Mouse (Mus musculus): ENCODE data around the gene Tprn. TPM values are rescaled to one million over a fixed set of nuclear protein-coding genes. Genes with fewer than 3 reads are reported as not detected.
"Not testable (repeated sequence)": the region's sequence is repeated elsewhere in the genome, so short reads cannot be mapped to it uniquely, and the experiment has no call there.

The Tprn gene
- polyA plus RNA-seq, 1 experiment from 2014 or later = 20.7 TPM

- no peak for ATAC-seq
- Histone ChIP-seq H3K4me1 (replicated peaks) (peaks cover 18% of the 10 kb centered on the region), H3K27ac (no peak overlapping the region), H3K9ac (no peak overlapping the region), H3K27me3 (replicated peaks) (peaks cover 6% of the 10 kb centered on the region), H3K36me3 (no peaks in the 10 kb centered on the region), H3K9me3 (no peaks in the 10 kb centered on the region), H3K4me3 (replicated peaks) (no peak overlapping the region), H3K4me2 (replicated peaks) (no peak overlapping the region)
- 96% methylated on average over 3 of the region's 3 CpGs for WGBS
These were observed 22.7 kb upstream of the Tprn start for GRCm38 (mm10) chr2:25239766-25240165.

DNA sequence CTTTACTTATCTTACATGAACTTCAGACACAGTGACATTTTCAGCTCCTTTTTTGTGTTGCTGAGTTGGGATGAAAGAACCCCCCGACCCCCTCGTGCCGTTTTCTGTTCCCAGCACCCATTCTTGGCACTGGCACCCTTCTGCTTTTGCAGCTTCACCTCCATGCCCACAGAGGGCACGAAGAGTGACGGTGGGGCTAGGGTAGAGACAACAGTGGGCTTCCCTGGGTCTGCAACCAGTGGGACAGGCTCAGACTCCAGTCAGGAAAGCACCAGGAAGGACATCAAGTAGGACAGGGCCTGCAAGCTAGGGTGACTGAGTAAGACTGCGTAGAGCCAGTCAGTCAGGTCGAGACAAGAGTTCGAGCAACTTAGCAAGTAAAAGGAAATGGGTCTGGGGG is 22.1 kb upstream of the Tprn start:
- 51% methylated on average over 8 of the region's 8 CpGs for WGBS
- Histone ChIP-seq H3K9ac (0 out of 2 replicates have a peak overlapping the region, but pooled peaks have one; percentile 15), H3K4me3 (replicated peaks) (peak overlapping the region; percentile 55), H3K4me2 (replicated peaks) (peak overlapping the region; percentile 97), H3K27ac (peak overlapping the region; percentile 72; the same call in 1 of the 2 replicates), H3K9me3 (no peaks in the 10 kb centered on the region), H3K27me3 (replicated peaks) (peaks cover 6% of the 10 kb centered on the region), H3K36me3 (no peaks in the 10 kb centered on the region), H3K4me1 (replicated peaks) (peaks cover 18% of the 10 kb centered on the region)
- ATAC-seq = peak; percentile 10; the same call in 1 of the 2 replicates

DNA sequence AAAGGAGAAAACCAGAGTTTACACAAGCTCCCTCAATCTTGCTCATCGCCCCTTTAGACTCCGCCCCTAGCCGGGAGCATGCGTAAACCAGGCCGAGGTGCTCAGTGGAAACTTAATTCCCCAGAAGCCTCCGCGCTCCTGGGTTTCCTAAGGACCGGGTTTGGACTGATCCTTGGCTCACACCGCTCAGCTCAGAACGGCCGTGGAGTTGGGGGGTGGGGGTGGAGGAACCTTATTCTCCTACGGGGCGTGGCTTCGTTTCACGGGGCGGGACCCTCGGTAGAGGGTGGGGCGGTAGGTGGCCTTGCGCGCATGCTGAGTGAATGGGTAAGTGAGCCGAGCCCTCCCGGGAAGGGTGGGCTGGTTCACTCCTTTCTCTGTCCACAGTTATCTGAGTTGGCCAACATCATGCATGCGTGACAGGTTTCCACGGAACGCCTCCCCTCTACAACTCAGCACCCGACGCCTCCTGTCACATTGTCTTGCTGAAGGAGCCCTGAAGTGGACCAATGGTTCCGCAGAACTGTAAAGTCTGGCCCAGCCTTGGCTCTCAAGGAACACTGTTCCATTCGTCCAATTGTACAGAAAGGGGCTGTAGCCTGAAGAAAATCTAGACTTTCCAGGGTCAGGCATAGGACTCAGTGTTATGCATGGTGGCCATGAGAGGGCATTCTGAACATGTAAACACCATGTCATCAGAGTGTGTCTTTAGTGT is 21.5 kb upstream of the Tprn start:
- 2% methylated on average over 29 of the region's 29 CpGs for WGBS

DNA sequence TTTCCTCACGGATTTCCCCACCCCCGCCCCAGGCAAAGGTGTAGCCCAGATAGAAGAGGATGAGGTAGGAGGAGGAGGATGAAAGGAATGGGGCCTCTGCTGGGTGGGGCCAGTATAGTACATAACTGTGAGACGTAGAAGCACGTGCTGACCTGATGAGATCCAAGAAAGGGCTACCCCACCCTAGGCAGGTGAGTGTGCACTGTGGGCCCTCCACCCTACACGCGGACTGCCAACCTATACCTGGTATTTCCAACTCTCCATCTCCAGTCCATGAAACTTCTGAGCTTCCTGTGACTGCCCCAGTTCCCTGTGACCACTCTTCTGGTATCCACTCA is 21.0 kb upstream of the Tprn start:
- Histone ChIP-seq H3K9me3 (no peaks in the 10 kb centered on the region), H3K4me2 (replicated peaks) (peak overlapping the region; percentile 97), H3K27me3 (replicated peaks) (peaks cover 6% of the 10 kb centered on the region), H3K9ac (peak overlapping the region; percentile 57; the same call in 1 of the 2 replicates), H3K4me1 (replicated peaks) (peaks cover 20% of the 10 kb centered on the region), H3K27ac (peak overlapping the region; percentile 72; the same call in 1 of the 2 replicates), H3K36me3 (no peaks in the 10 kb centered on the region), H3K4me3 (replicated peaks) (peak overlapping the region; percentile 55)
- ATAC-seq = peak; percentile 63
- WGBS = 12% methylated on average over 6 of the region's 6 CpGs

More for the DNA sequence above, 21.5 kb upstream of the Tprn start:
- H3K36me3 ChIP-seq = no peaks in the 10 kb centered on the region
- ATAC-seq = peak; percentile 80
- H3K27me3 ChIP-seq (replicated peaks) = peaks cover 6% of the 10 kb centered on the region
- H3K4me2 ChIP-seq (replicated peaks) = peak overlapping the region; percentile 97
- peaks cover 20% of the 10 kb centered on the region for H3K4me1 ChIP-seq (replicated peaks)
- H3K4me3 ChIP-seq (replicated peaks) = peak overlapping the region; percentile 55
- H3K9me3 ChIP-seq = no peaks in the 10 kb centered on the region
- H3K27ac ChIP-seq = peak overlapping the region; percentile 72
- 0 out of 2 replicates have a peak overlapping the region, but pooled peaks have one; percentile 15 for H3K9ac ChIP-seq

- peaks cover 23% of the 10 kb centered on the region for H3K4me1 ChIP-seq (replicated peaks)
- H3K36me3 ChIP-seq = no peaks in the 10 kb centered on the region
- no peak for ATAC-seq
- H3K4me3 ChIP-seq (replicated peaks) = peak within 1 kb of the TSS; percentile 55
- H3K27ac ChIP-seq = peak within 1 kb of the TSS; percentile 72
- peak within 1 kb of the TSS; percentile 57 for H3K9ac ChIP-seq
- peak within 1 kb of the TSS; percentile 97 for H3K4me2 ChIP-seq (replicated peaks)
- H3K27me3 ChIP-seq (replicated peaks) = peaks cover 6% of the 10 kb centered on the region
- WGBS = under 1% methylated on average over 51 of the region's 59 CpGs
- H3K9me3 ChIP-seq = no peaks in the 10 kb centered on the region
These were observed 20.3 kb upstream of the Tprn start, which contains the start of the genes Rnf208 and Cysrt1 for GRCm38 (mm10) chr2:25242101-25242506. Gene Rnf208, plus strand, starts transcription at chr2:25242255. Gene Cysrt1, minus strand, starts transcription at chr2:25242452.

- ATAC-seq = no peak
- H3K4me1 ChIP-seq (replicated peaks) = peaks cover 17% of the 10 kb centered on the region
- H3K9me3 ChIP-seq = no peaks in the 10 kb centered on the region
- WGBS = 67% methylated on average over 8 of the region's 8 CpGs
- H3K36me3 ChIP-seq = 0 out of 2 replicates have a peak, but pooled peaks cover 3% of the 10 kb centered on the region
- 0 out of 2 replicates have a peak overlapping the region, but pooled peaks have one; percentile 55 for H3K4me3 ChIP-seq (replicated peaks)
- H3K27ac ChIP-seq = no peak overlapping the region
- peaks cover 6% of the 10 kb centered on the region for H3K27me3 ChIP-seq (replicated peaks)
- peak overlapping the region; percentile 97 for H3K4me2 ChIP-seq (replicated peaks)
- H3K9ac ChIP-seq = no peak overlapping the region
These were observed 19.1 kb upstream of the Tprn start for GRCm38 (mm10) chr2:25243342-25243741.

- H3K4me3 ChIP-seq (replicated peaks) = no peak overlapping the region
- H3K27me3 ChIP-seq (replicated peaks) = peaks cover 6% of the 10 kb centered on the region
- H3K4me1 ChIP-seq (replicated peaks) = peaks cover 17% of the 10 kb centered on the region
- WGBS = 87% methylated on average over 4 of the region's 4 CpGs
- no peak overlapping the region for H3K4me2 ChIP-seq (replicated peaks)
- ATAC-seq = no peak
- peaks cover 9% of the 10 kb centered on the region; the same call in 1 of the 2 replicates for H3K36me3 ChIP-seq
- no peak overlapping the region for H3K27ac ChIP-seq
- H3K9me3 ChIP-seq = no peaks in the 10 kb centered on the region
- H3K9ac ChIP-seq = 0 out of 2 replicates have a peak overlapping the region, but pooled peaks have one; percentile 8
These were observed 18.3 kb upstream of the Tprn start for GRCm38 (mm10) chr2:25244144-25244543.

GRCm38 (mm10) chr2:25246183-25247072 is 16.0 kb upstream of the Tprn start, which contains the start of gene AL732309.1:
Gene AL732309.1, minus strand, starts transcription at chr2:25246863.
- Histone ChIP-seq H3K27ac (peak within 1 kb of the TSS; percentile 36; the same call in 1 of the 2 replicates), H3K27me3 (replicated peaks) (peaks cover 6% of the 10 kb centered on the region), H3K9me3 (no peaks in the 10 kb centered on the region), H3K36me3 (peaks cover 18% of the 10 kb centered on the region), H3K4me1 (replicated peaks) (peaks cover 11% of the 10 kb centered on the region), H3K4me3 (replicated peaks) (no peak within 1 kb of the TSS), H3K4me2 (replicated peaks) (peak within 1 kb of the TSS; percentile 24; the same call in 1 of the 2 replicates), H3K9ac (no peak within 1 kb of the TSS)
- 80% methylated on average over 10 of the region's 10 CpGs for WGBS
- ATAC-seq = peak; percentile 74

- Histone ChIP-seq H3K36me3 (peaks cover 27% of the 10 kb centered on the region), H3K4me3 (replicated peaks) (no peak overlapping the region), H3K27me3 (replicated peaks) (no peaks in the 10 kb centered on the region), H3K4me2 (replicated peaks) (no peak overlapping the region), H3K9me3 (no peaks in the 10 kb centered on the region), H3K4me1 (replicated peaks) (peaks cover 18% of the 10 kb centered on the region), H3K27ac (no peak overlapping the region), H3K9ac (no peak overlapping the region)
- no peak for ATAC-seq
- 92% methylated on average over 1 of the region's 1 CpGs for WGBS
These were observed 10.1 kb upstream of the Tprn start for GRCm38 (mm10) chr2:25252331-25252730.

- Histone ChIP-seq H3K27me3 (replicated peaks) (no peaks in the 10 kb centered on the region), H3K4me3 (replicated peaks) (peak within 1 kb of the TSS; percentile 92), H3K36me3 (peaks cover 13% of the 10 kb centered on the region; the same call in 1 of the 2 replicates), H3K9me3 (no peaks in the 10 kb centered on the region), H3K4me1 (replicated peaks) (peaks cover 18% of the 10 kb centered on the region), H3K27ac (peak within 1 kb of the TSS; percentile 69), H3K9ac (peak within 1 kb of the TSS; percentile 77), H3K4me2 (replicated peaks) (peak within 1 kb of the TSS; percentile 92)
- ATAC-seq = peak; percentile 90
- WGBS = 0% methylated on average over 39 of the region's 39 CpGs
These were observed 7.1 kb upstream of the Tprn start, which contains the start of gene Tmem203 for GRCm38 (mm10) chr2:25255284-25255779. Gene Tmem203, plus strand, starts transcription at chr2:25255439.

DNA sequence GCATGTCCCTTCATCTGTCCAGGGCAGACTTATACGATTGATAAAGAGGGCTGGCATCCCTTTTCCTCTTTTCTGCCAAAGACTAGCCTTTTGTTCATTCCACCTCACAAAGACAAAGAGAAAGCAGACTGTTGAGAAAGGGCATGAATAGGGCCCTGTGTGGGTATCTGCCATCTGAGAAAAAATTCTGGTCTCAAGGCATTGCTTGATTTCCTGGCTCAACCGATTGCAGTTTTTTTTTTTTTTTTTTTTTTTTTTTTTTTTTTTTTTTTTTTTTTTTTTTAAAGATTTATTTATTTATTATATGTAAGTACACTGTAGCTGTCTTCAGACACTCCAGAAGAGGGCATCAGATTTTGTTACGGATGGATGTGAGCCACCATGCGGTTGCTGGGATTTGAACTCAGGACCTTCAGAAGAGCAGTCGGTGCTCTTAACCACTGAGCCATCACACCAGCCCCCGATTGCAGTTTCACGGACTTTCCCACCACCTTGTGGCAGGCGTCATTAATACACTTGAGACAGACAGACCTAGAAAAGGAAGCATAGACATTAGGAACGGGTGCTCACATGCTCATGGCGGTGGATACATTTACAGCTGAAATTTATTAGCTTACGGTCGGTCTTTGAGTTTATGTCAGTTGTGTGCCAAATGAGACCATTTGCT is 5.8 kb upstream of the Tprn start:
- not testable (repeated sequence) for H3K36me3 ChIP-seq; ATAC-seq; H3K9me3 ChIP-seq; H3K27me3 ChIP-seq (replicated peaks); H3K27ac ChIP-seq
- H3K4me3 ChIP-seq (replicated peaks) = peak overlapping the region; percentile 92
- H3K4me2 ChIP-seq (replicated peaks) = peak overlapping the region; percentile 92
- H3K4me1 ChIP-seq (replicated peaks) = peaks cover 18% of the 10 kb centered on the region
- 56% methylated on average over 12 of the region's 12 CpGs for WGBS
- H3K9ac ChIP-seq = peak overlapping the region; percentile 77; the same call in 1 of the 2 replicates

Data from intestine, embryonic 15.5 days (tissue).